Mouse (Mus musculus): ENCODE results near the gene Arsg. TPM values are rescaled to one million over a fixed set of nuclear protein-coding genes. Genes with fewer than 3 reads are reported as not detected.

Arsg gene
- polyA plus RNA-seq, 1 experiment: 3.9 TPM

- no peak overlapping the region for H3K27ac ChIP-seq (ENCODE audit: insufficient read depth, low read length)
- H3K4me1 ChIP-seq (ENCODE audit: control insufficient read depth, insufficient read depth, low read length): no peaks in the 10 kb centered on the region
- TF ChIP-seq POLR2A (IDR thresholded peaks at IDR 0.05; ENCODE audit: low read depth, low read length): no peak
- no peak for TF ChIP-seq CTCF (IDR thresholded peaks at IDR 0.05; ENCODE audit: borderline replicate concordance, insufficient read depth, low read length)
- no peak overlapping the region for H3K4me3 ChIP-seq (ENCODE audit: insufficient read depth, low read length)
Measured at GRCm38 (mm10) chr11:109556130-109556529, 83.0 kb downstream of the Arsg start.

GRCm38 (mm10) chr11:109557419-109557818 is 84.2 kb downstream of the Arsg start:
- H3K27ac ChIP-seq (ENCODE audit: insufficient read depth, low read length): no peak overlapping the region
- TF ChIP-seq CTCF (IDR thresholded peaks at IDR 0.05; ENCODE audit: borderline replicate concordance, insufficient read depth, low read length) (no peak), POLR2A (IDR thresholded peaks at IDR 0.05; ENCODE audit: low read depth, low read length) (no peak)
- no peak overlapping the region for H3K4me3 ChIP-seq (ENCODE audit: insufficient read depth, low read length)
- H3K4me1 ChIP-seq (ENCODE audit: control insufficient read depth, insufficient read depth, low read length): no peaks in the 10 kb centered on the region

GRCm38 (mm10) chr11:109559241-109559640 is 86.1 kb downstream of the Arsg start:
- Histone ChIP-seq H3K4me3 (ENCODE audit: insufficient read depth, low read length) (no peak overlapping the region), H3K27ac (ENCODE audit: insufficient read depth, low read length) (no peak overlapping the region), H3K4me1 (ENCODE audit: control insufficient read depth, insufficient read depth, low read length) (no peaks in the 10 kb centered on the region)
- no peak for TF ChIP-seq CTCF (IDR thresholded peaks at IDR 0.05; ENCODE audit: borderline replicate concordance, insufficient read depth, low read length)
- TF ChIP-seq POLR2A (IDR thresholded peaks at IDR 0.05; ENCODE audit: low read depth, low read length): no peak

- H3K27ac ChIP-seq (ENCODE audit: insufficient read depth, low read length): no peak overlapping the region
- TF ChIP-seq CTCF (IDR thresholded peaks at IDR 0.05; ENCODE audit: borderline replicate concordance, insufficient read depth, low read length) (no peak), POLR2A (IDR thresholded peaks at IDR 0.05; ENCODE audit: low read depth, low read length) (no peak)
- no peaks in the 10 kb centered on the region for H3K4me1 ChIP-seq (ENCODE audit: control insufficient read depth, insufficient read depth, low read length)
- no peak overlapping the region for H3K4me3 ChIP-seq (ENCODE audit: insufficient read depth, low read length)
Measured at GRCm38 (mm10) chr11:109560793-109561257, 87.7 kb downstream of the Arsg start.

- H3K27ac ChIP-seq (ENCODE audit: insufficient read depth, low read length): no peak overlapping the region
- no peaks in the 10 kb centered on the region for H3K4me1 ChIP-seq (ENCODE audit: control insufficient read depth, insufficient read depth, low read length)
- TF ChIP-seq POLR2A (IDR thresholded peaks at IDR 0.05; ENCODE audit: low read depth, low read length) (no peak), CTCF (IDR thresholded peaks at IDR 0.05; ENCODE audit: borderline replicate concordance, insufficient read depth, low read length) (no peak)
- no peak overlapping the region for H3K4me3 ChIP-seq (ENCODE audit: insufficient read depth, low read length)
Measured at GRCm38 (mm10) chr11:109561445-109561844, 88.3 kb downstream of the Arsg start.

- H3K27ac ChIP-seq (ENCODE audit: insufficient read depth, low read length): no peak overlapping the region
- no peaks in the 10 kb centered on the region for H3K4me1 ChIP-seq (ENCODE audit: control insufficient read depth, insufficient read depth, low read length)
- no peak for TF ChIP-seq CTCF (IDR thresholded peaks at IDR 0.05; ENCODE audit: borderline replicate concordance, insufficient read depth, low read length)
- TF ChIP-seq POLR2A (IDR thresholded peaks at IDR 0.05; ENCODE audit: low read depth, low read length): no peak
- H3K4me3 ChIP-seq (ENCODE audit: insufficient read depth, low read length): no peak overlapping the region
Measured at GRCm38 (mm10) chr11:109563708-109564107, 90.5 kb downstream of the Arsg start.

- Histone ChIP-seq H3K27ac (ENCODE audit: insufficient read depth, low read length) (no peak overlapping the region), H3K4me1 (ENCODE audit: control insufficient read depth, insufficient read depth, low read length) (no peaks in the 10 kb centered on the region), H3K4me3 (ENCODE audit: insufficient read depth, low read length) (no peak overlapping the region)
- TF ChIP-seq CTCF (IDR thresholded peaks at IDR 0.05; ENCODE audit: borderline replicate concordance, insufficient read depth, low read length) (no peak), POLR2A (IDR thresholded peaks at IDR 0.05; ENCODE audit: low read depth, low read length) (no peak)
Measured at GRCm38 (mm10) chr11:109564466-109565214, 91.5 kb downstream of the Arsg start.

GRCm38 (mm10) chr11:109569007-109569618 is 95.9 kb downstream of the Arsg start:
- Histone ChIP-seq H3K27ac (ENCODE audit: insufficient read depth, low read length) (no peak overlapping the region), H3K4me3 (ENCODE audit: insufficient read depth, low read length) (no peak overlapping the region)
- TF ChIP-seq CTCF (IDR thresholded peaks at IDR 0.05; ENCODE audit: borderline replicate concordance, insufficient read depth, low read length): no peak
- no peak for TF ChIP-seq POLR2A (IDR thresholded peaks at IDR 0.05; ENCODE audit: low read depth, low read length)

GRCm38 (mm10) chr11:109569809-109570208 is 96.6 kb downstream of the Arsg start:
- Histone ChIP-seq H3K4me3 (ENCODE audit: insufficient read depth, low read length) (no peak overlapping the region), H3K27ac (ENCODE audit: insufficient read depth, low read length) (no peak overlapping the region), H3K4me1 (ENCODE audit: control insufficient read depth, insufficient read depth, low read length) (no peaks in the 10 kb centered on the region)
- TF ChIP-seq CTCF (IDR thresholded peaks at IDR 0.05; ENCODE audit: borderline replicate concordance, insufficient read depth, low read length): no peak
- no peak for TF ChIP-seq POLR2A (IDR thresholded peaks at IDR 0.05; ENCODE audit: low read depth, low read length)

More at GRCm38 (mm10) chr11:109569007-109569618, 95.9 kb downstream of the Arsg start:
- H3K4me1 ChIP-seq (ENCODE audit: control insufficient read depth, insufficient read depth, low read length): no peaks in the 10 kb centered on the region

- Histone ChIP-seq H3K27ac (ENCODE audit: insufficient read depth, low read length) (no peak overlapping the region), H3K4me1 (ENCODE audit: control insufficient read depth, insufficient read depth, low read length) (no peaks in the 10 kb centered on the region), H3K4me3 (ENCODE audit: insufficient read depth, low read length) (no peak overlapping the region)
- TF ChIP-seq POLR2A (IDR thresholded peaks at IDR 0.05; ENCODE audit: low read depth, low read length): no peak
- no peak for TF ChIP-seq CTCF (IDR thresholded peaks at IDR 0.05; ENCODE audit: borderline replicate concordance, insufficient read depth, low read length)
Measured at GRCm38 (mm10) chr11:109572051-109572450, 98.9 kb downstream of the Arsg start.

Measured in embryonic fibroblast, embryonic 13.5 days (primary cell).